Mouse (Mus musculus) embryo, embryonic 11 days (tissue): ENCODE measurements around the gene Zp3.

Source experiments
- DNase-seq: peaks from one replicate; pipeline ENCODE4 v3.0.0-alpha.2; 2015

The Zp3 gene

GRCm38 (mm10) chr5:135979904-135980303 is at the start of gene Zp3:
Gene Zp3, plus strand, starts transcription at chr5:135980099.
- no peak for DNase-seq

- DNase-seq: no peak
These were observed 48.4 kb upstream of the Zp3 start for GRCm38 (mm10) chr5:135931526-135931925.

GRCm38 (mm10) chr5:135932359-135932758 is 47.5 kb upstream of the Zp3 start:
- DNase-seq: no peak

- DNase-seq: no peak
These were observed 46.5 kb upstream of the Zp3 start for GRCm38 (mm10) chr5:135933222-135933899.

- peak; percentile 84 for DNase-seq
These were observed 45.9 kb upstream of the Zp3 start for GRCm38 (mm10) chr5:135933900-135934441.

- DNase-seq: peak; percentile 98
These were observed 45.3 kb upstream of the Zp3 start, which contains the start of gene Ywhag for GRCm38 (mm10) chr5:135934481-135935175. Gene Ywhag, minus strand, starts transcription at chr5:135934616.

GRCm38 (mm10) chr5:135935176-135935523 is 44.7 kb upstream of the Zp3 start:
- no peak for DNase-seq

- no peak for DNase-seq
These were observed 44.2 kb upstream of the Zp3 start for GRCm38 (mm10) chr5:135935641-135936190.

- no peak for DNase-seq
These were observed 39.3 kb upstream of the Zp3 start for GRCm38 (mm10) chr5:135940587-135940986.

GRCm38 (mm10) chr5:135942710-135943109 is 37.2 kb upstream of the Zp3 start:
- DNase-seq: no peak

- DNase-seq: no peak
These were observed 33.9 kb upstream of the Zp3 start for GRCm38 (mm10) chr5:135945916-135946408.

GRCm38 (mm10) chr5:135946621-135947020 is 33.3 kb upstream of the Zp3 start:
- DNase-seq: no peak

- DNase-seq: no peak
These were observed 29.0 kb upstream of the Zp3 start for GRCm38 (mm10) chr5:135950710-135951412.

GRCm38 (mm10) chr5:135951660-135952059 is 28.2 kb upstream of the Zp3 start:
- no peak for DNase-seq

GRCm38 (mm10) chr5:135952830-135953229 is 27.1 kb upstream of the Zp3 start:
- no peak for DNase-seq

GRCm38 (mm10) chr5:135956300-135957206 is 23.3 kb upstream of the Zp3 start:
- DNase-seq: peak; percentile 5

GRCm38 (mm10) chr5:135957207-135957974 is 22.5 kb upstream of the Zp3 start:
- DNase-seq: peak; percentile 97

GRCm38 (mm10) chr5:135958367-135958766 is 21.5 kb upstream of the Zp3 start:
- DNase-seq: no peak

GRCm38 (mm10) chr5:135959911-135960310 is 20.0 kb upstream of the Zp3 start:
- no peak for DNase-seq

- no peak for DNase-seq
These were observed 18.8 kb upstream of the Zp3 start for GRCm38 (mm10) chr5:135960909-135961635.

GRCm38 (mm10) chr5:135962125-135962491 is 17.8 kb upstream of the Zp3 start:
- no peak for DNase-seq
